Mouse (Mus musculus): Measurements from ENCODE around the gene Pcbd2. TPM values are rescaled to one million over a fixed set of nuclear protein-coding genes. Genes with fewer than 3 reads are reported as not detected.

Gene Pcbd2
- polyA plus RNA-seq, 1 experiment from 2014 or later, result 40.8 TPM

GRCm38 (mm10) chr13:55721995-55722394 is 5.2 kb upstream of the Pcbd2 start:
- no peak for ATAC-seq (replicated peaks; ENCODE audit: insufficient number of reproducible peaks, low FRiP score, low TSS enrichment, low read depth)
- Histone ChIP-seq H3K36me3 (replicated peaks; ENCODE audit: control insufficient read depth, insufficient read depth, low read depth, low read length) (peaks cover 6% of the 10 kb centered on the region), H3K9ac (replicated peaks; ENCODE audit: low read length) (no peak overlapping the region), H3K4me1 (ENCODE audit: control insufficient read depth, insufficient read depth, low read length) (no peaks in the 10 kb centered on the region), H3K4me3 (ENCODE audit: low read depth, low read length) (no peak overlapping the region), H3K9me3 (replicated peaks; ENCODE audit: control insufficient read depth, low read length) (no peaks in the 10 kb centered on the region), H3K27me3 (ENCODE audit: control insufficient read depth, insufficient read depth, low read length) (no peaks in the 10 kb centered on the region), H3K4me2 (ENCODE audit: low read depth, low read length) (no peak overlapping the region), H3K27ac (replicated peaks; ENCODE audit: low read depth, low read length) (no peak overlapping the region)
- no peak for DNase-seq (ENCODE audit: low spot score)
- 93% methylated on average over 2 of the region's 2 CpGs for WGBS

DNA sequence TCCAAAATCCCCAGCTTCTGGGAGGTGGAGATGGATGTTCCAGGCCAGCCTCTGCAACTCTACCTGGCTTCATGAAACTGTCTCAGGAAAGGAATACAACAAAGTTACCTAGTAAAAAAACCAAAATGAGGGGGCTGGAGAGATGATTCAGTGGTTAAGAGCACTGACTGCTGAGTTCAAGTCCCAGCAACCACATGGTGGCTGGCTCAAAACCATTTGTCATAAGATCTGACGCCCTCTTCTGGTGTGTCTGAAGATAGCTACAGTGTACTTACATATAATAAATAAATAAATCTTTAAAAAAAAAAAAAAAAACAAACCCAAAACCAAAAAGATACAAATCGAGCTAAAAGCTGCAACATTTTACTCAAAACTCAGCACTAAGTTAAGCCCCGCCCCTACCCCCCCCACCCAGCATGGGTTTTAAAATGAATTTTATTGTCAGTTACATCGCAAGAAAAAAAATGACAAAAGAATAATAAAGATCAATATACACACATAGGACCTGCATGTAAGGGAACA is 509 bp upstream of the Pcbd2 start:
- Histone ChIP-seq H3K27me3 (ENCODE audit: control insufficient read depth, insufficient read depth, low read length) (no peaks in the 10 kb centered on the region), H3K4me2 (ENCODE audit: low read depth, low read length) (peak overlapping the region; percentile 64), H3K4me3 (ENCODE audit: low read depth, low read length) (peak overlapping the region; percentile 51), H3K4me1 (ENCODE audit: control insufficient read depth, insufficient read depth, low read length) (no peaks in the 10 kb centered on the region), H3K9ac (replicated peaks; ENCODE audit: low read length) (peak overlapping the region; percentile 78), H3K36me3 (replicated peaks; ENCODE audit: control insufficient read depth, insufficient read depth, low read depth, low read length) (peaks cover 4% of the 10 kb centered on the region), H3K27ac (replicated peaks; ENCODE audit: low read depth, low read length) (peak overlapping the region; percentile 92), H3K9me3 (replicated peaks; ENCODE audit: control insufficient read depth, low read length) (no peaks in the 10 kb centered on the region)
- DNase-seq (ENCODE audit: low spot score), result no peak
- WGBS, result 5% methylated on average over 4 of the region's 4 CpGs
- no peak for ATAC-seq (replicated peaks; ENCODE audit: insufficient number of reproducible peaks, low FRiP score, low TSS enrichment, low read depth)

DNA sequence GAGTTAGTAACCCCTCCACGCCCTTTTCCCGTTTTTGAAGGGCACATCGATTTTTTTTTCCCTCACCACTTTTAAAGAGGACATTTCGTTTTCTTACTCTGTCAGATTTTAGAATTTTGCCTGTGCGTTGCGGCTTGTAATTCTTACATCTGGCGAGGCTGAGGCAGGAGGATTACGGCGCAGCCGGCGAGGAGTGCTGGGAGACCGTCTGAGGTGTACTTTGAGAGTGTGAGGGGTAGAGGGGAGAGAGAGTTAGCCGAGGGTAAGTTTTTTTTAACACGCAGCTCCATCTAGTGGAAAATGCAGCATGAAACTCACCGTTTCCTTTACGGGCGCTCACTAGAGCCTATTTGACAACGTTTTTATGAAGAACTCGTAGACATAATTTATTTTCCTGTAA is 671 bp downstream of the Pcbd2 start:
- Histone ChIP-seq H3K4me2 (ENCODE audit: low read depth, low read length) (peak overlapping the region; percentile 64), H3K27ac (replicated peaks; ENCODE audit: low read depth, low read length) (peak overlapping the region; percentile 92; the same call in 1 of the 2 replicates), H3K27me3 (ENCODE audit: control insufficient read depth, insufficient read depth, low read length) (no peaks in the 10 kb centered on the region), H3K4me1 (ENCODE audit: control insufficient read depth, insufficient read depth, low read length) (no peaks in the 10 kb centered on the region), H3K36me3 (replicated peaks; ENCODE audit: control insufficient read depth, insufficient read depth, low read depth, low read length) (peaks cover 3% of the 10 kb centered on the region; the same call in 1 of the 2 replicates), H3K9ac (replicated peaks; ENCODE audit: low read length) (peak overlapping the region; percentile 78), H3K9me3 (replicated peaks; ENCODE audit: control insufficient read depth, low read length) (no peaks in the 10 kb centered on the region), H3K4me3 (ENCODE audit: low read depth, low read length) (peak overlapping the region; percentile 51)
- ATAC-seq (replicated peaks; ENCODE audit: insufficient number of reproducible peaks, low FRiP score, low TSS enrichment, low read depth) (peak; percentile 54; the same call in 1 of the 2 replicates), DNase-seq (ENCODE audit: low spot score) (peak; percentile 84)
- WGBS, result 4% methylated on average over 19 of the region's 19 CpGs

GRCm38 (mm10) chr13:55730716-55731115 is 3.5 kb downstream of the Pcbd2 start:
- H3K9me3 ChIP-seq (replicated peaks; ENCODE audit: control insufficient read depth, low read length), result no peaks in the 10 kb centered on the region
- no peaks in the 10 kb centered on the region for H3K36me3 ChIP-seq (replicated peaks; ENCODE audit: control insufficient read depth, insufficient read depth, low read depth, low read length)

DNA sequence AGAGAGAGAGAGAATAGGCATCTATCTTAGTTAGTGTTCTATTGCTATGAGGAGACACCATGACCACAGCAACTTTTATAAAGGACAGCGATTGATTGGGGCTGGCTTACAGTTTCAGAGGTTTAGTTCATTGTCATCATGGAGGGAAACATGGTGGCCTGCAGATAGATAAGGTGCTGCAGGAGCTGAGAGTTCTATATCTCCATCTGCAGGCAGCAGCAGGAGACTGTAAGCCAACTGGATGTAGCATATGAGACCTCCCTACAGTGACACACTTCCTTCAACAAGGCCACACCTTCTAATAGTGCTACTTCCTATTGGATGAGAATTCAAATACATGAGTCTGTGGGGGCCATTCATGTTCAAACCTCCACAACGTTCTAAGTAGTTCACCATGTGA is 5.0 kb downstream of the Pcbd2 start:
- no peaks in the 10 kb centered on the region for H3K4me1 ChIP-seq (ENCODE audit: control insufficient read depth, insufficient read depth, low read length)
- no peak overlapping the region for H3K27ac ChIP-seq (replicated peaks; ENCODE audit: low read depth, low read length)
- ATAC-seq (replicated peaks; ENCODE audit: insufficient number of reproducible peaks, low FRiP score, low TSS enrichment, low read depth), result no peak
- no peaks in the 10 kb centered on the region for H3K9me3 ChIP-seq (replicated peaks; ENCODE audit: control insufficient read depth, low read length)
- H3K27me3 ChIP-seq (ENCODE audit: control insufficient read depth, insufficient read depth, low read length), result no peaks in the 10 kb centered on the region
- H3K36me3 ChIP-seq (replicated peaks; ENCODE audit: control insufficient read depth, insufficient read depth, low read depth, low read length), result no peaks in the 10 kb centered on the region
- no peak overlapping the region for H3K4me2 ChIP-seq (ENCODE audit: low read depth, low read length)
- DNase-seq (ENCODE audit: low spot score), result no peak
- no peak overlapping the region for H3K4me3 ChIP-seq (ENCODE audit: low read depth, low read length)
- H3K9ac ChIP-seq (replicated peaks; ENCODE audit: low read length), result no peak overlapping the region
- 78% methylated on average over 2 of the region's 2 CpGs for WGBS

More at GRCm38 (mm10) chr13:55730716-55731115, 3.5 kb downstream of the Pcbd2 start:
- Histone ChIP-seq H3K4me3 (ENCODE audit: low read depth, low read length) (no peak overlapping the region), H3K27ac (replicated peaks; ENCODE audit: low read depth, low read length) (no peak overlapping the region), H3K4me2 (ENCODE audit: low read depth, low read length) (no peak overlapping the region), H3K27me3 (ENCODE audit: control insufficient read depth, insufficient read depth, low read length) (no peaks in the 10 kb centered on the region), H3K4me1 (ENCODE audit: control insufficient read depth, insufficient read depth, low read length) (no peaks in the 10 kb centered on the region), H3K9ac (replicated peaks; ENCODE audit: low read length) (no peak overlapping the region)
- 90% methylated on average over 7 of the region's 7 CpGs for WGBS
- no peak for DNase-seq (ENCODE audit: low spot score)
- ATAC-seq (replicated peaks; ENCODE audit: insufficient number of reproducible peaks, low FRiP score, low TSS enrichment, low read depth), result no peak

DNA sequence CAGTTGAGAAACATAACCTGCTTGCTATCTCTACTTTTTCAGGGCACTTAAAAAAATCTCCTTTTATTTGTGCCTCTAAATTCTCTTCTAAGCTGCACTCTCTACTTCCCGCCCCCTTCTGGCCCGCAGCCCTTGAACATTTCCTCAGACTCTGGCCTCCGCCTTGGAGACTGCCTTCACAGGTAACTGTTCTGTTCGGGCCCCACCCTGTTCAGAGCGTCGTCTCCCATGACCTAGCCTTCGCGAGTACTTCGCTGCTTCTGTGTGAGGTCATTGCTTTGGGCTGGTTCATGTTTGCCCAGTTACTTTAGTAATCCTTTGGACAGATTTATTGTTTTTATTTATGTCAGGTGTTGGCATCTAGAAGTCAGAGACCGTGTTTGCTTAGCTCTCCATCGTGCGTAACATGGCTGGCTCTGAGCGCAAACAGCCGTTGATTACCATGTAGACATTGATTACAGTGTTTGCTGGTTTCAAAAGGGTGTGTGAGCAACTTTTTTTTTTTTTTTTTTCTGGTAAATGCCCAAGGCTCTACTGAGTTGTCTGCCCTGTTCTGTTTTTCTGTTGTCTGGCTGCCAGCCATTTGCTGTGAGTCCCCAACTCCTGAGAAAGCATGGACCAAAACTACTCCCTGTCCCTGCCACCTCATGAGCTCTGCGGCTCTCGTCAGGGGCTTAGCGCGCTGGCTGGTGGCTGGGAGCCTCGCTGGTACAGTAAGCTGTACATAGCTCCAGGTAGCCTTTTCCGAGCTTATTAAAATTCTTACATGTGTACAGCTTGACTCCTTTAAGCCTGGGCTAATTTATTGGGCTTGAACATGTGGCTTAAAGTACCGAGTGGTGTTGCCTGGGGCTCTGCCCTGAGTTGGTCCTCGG is 6.7 kb downstream of the Pcbd2 start:
- Histone ChIP-seq H3K4me3 (ENCODE audit: low read depth, low read length) (no peak overlapping the region), H3K36me3 (replicated peaks; ENCODE audit: control insufficient read depth, insufficient read depth, low read depth, low read length) (no peaks in the 10 kb centered on the region), H3K9me3 (replicated peaks; ENCODE audit: control insufficient read depth, low read length) (no peaks in the 10 kb centered on the region), H3K4me2 (ENCODE audit: low read depth, low read length) (no peak overlapping the region), H3K27ac (replicated peaks; ENCODE audit: low read depth, low read length) (no peak overlapping the region), H3K27me3 (ENCODE audit: control insufficient read depth, insufficient read depth, low read length) (no peaks in the 10 kb centered on the region), H3K4me1 (ENCODE audit: control insufficient read depth, insufficient read depth, low read length) (no peaks in the 10 kb centered on the region), H3K9ac (replicated peaks; ENCODE audit: low read length) (no peak overlapping the region)
- WGBS, result 82% methylated on average over 22 of the region's 22 CpGs
- DNase-seq (ENCODE audit: low spot score) (no peak), ATAC-seq (replicated peaks; ENCODE audit: insufficient number of reproducible peaks, low FRiP score, low TSS enrichment, low read depth) (no peak)

- Histone ChIP-seq H3K27me3 (ENCODE audit: control insufficient read depth, insufficient read depth, low read length) (no peaks in the 10 kb centered on the region), H3K36me3 (replicated peaks; ENCODE audit: control insufficient read depth, insufficient read depth, low read depth, low read length) (no peaks in the 10 kb centered on the region), H3K27ac (replicated peaks; ENCODE audit: low read depth, low read length) (no peak overlapping the region), H3K9ac (replicated peaks; ENCODE audit: low read length) (no peak overlapping the region), H3K4me3 (ENCODE audit: low read depth, low read length) (no peak overlapping the region), H3K4me1 (ENCODE audit: control insufficient read depth, insufficient read depth, low read length) (no peaks in the 10 kb centered on the region), H3K9me3 (replicated peaks; ENCODE audit: control insufficient read depth, low read length) (no peaks in the 10 kb centered on the region), H3K4me2 (ENCODE audit: low read depth, low read length) (no peak overlapping the region)
- DNase-seq (ENCODE audit: low spot score) (no peak), ATAC-seq (replicated peaks; ENCODE audit: insufficient number of reproducible peaks, low FRiP score, low TSS enrichment, low read depth) (no peak)
- WGBS, result 90% methylated on average over 8 of the region's 8 CpGs
Observed at GRCm38 (mm10) chr13:55737885-55738284, 10.7 kb downstream of the Pcbd2 start.

- ATAC-seq (replicated peaks; ENCODE audit: insufficient number of reproducible peaks, low FRiP score, low TSS enrichment, low read depth), result no peak
- Histone ChIP-seq H3K27me3 (ENCODE audit: control insufficient read depth, insufficient read depth, low read length) (no peaks in the 10 kb centered on the region), H3K9me3 (replicated peaks; ENCODE audit: control insufficient read depth, low read length) (no peaks in the 10 kb centered on the region; the same call in 1 of the 2 replicates), H3K4me2 (ENCODE audit: low read depth, low read length) (no peak overlapping the region), H3K27ac (replicated peaks; ENCODE audit: low read depth, low read length) (no peak overlapping the region), H3K9ac (replicated peaks; ENCODE audit: low read length) (no peak overlapping the region), H3K4me1 (ENCODE audit: control insufficient read depth, insufficient read depth, low read length) (no peaks in the 10 kb centered on the region), H3K36me3 (replicated peaks; ENCODE audit: control insufficient read depth, insufficient read depth, low read depth, low read length) (no peaks in the 10 kb centered on the region), H3K4me3 (ENCODE audit: low read depth, low read length) (no peak overlapping the region)
- WGBS, result 74% methylated on average over 8 of the region's 8 CpGs
- no peak for DNase-seq (ENCODE audit: low spot score)
Observed at GRCm38 (mm10) chr13:55742306-55742705, 15.1 kb downstream of the Pcbd2 start.

All from embryonic facial prominence, embryonic 11.5 days (tissue).